Mouse (Mus musculus): Measurements from ENCODE around the gene Ubap1l. TPM values are rescaled to one million over a fixed set of nuclear protein-coding genes. Genes with fewer than 3 reads are reported as not detected.
"Not testable (repeated sequence)": the region's sequence is repeated elsewhere in the genome, so short reads cannot be mapped to it uniquely, and the experiment has no call there.

Gene Ubap1l
- 1 to 10 TPM; 2.5 to 4.7 TPM for total RNA-seq (2021)

GRCm38 (mm10) chr9:65360641-65361448 lies at the start of gene Ubap1l:
Ubap1l (plus strand) TSS chr9:65361041.
- intact Hi-C loops (cut with DNase I) = no loop called here
- DNase-seq (ENCODE audit: extremely low spot score in 1 of 2, low spot score in 2 of 2) = no peak

- no peak for DNase-seq (ENCODE audit: extremely low spot score in 1 of 2, low spot score in 2 of 2)
- intact Hi-C loops (cut with DNase I) = loop anchor here (10.0 kb wide), 1 partner anchor 338 kb away; no protein-coding TSS in a partner anchor
Observed at GRCm38 (mm10) chr9:65312669-65313357, 48.0 kb upstream of the Ubap1l start.

GRCm38 (mm10) chr9:65313846-65314245 lies 47.0 kb upstream of the Ubap1l start:
- no peak for DNase-seq (ENCODE audit: extremely low spot score in 1 of 2, low spot score in 2 of 2)
- intact Hi-C loops (cut with DNase I) = loop anchor here (10.0 kb wide), 1 partner anchor 339 kb away; no protein-coding TSS in a partner anchor

- intact Hi-C loops (cut with DNase I) = loop anchor here (10.0 kb wide), 1 partner anchor 258 kb away; no protein-coding TSS in a partner anchor
Observed at GRCm38 (mm10) chr9:65322255-65322900, 38.5 kb upstream of the Ubap1l start.

GRCm38 (mm10) chr9:65325971-65326370 lies 34.9 kb upstream of the Ubap1l start:
- no peak for DNase-seq (ENCODE audit: extremely low spot score in 1 of 2, low spot score in 2 of 2)
- intact Hi-C loops (cut with DNase I) = loop anchor here (10.0 kb wide), 1 partner anchor 261 kb away; no protein-coding TSS in a partner anchor

More at GRCm38 (mm10) chr9:65322255-65322900, 38.5 kb upstream of the Ubap1l start:
- peak in 1 of 2 experiments; percentile 25 for DNase-seq (ENCODE audit: extremely low spot score in 1 of 2, low spot score in 2 of 2)

- DNase-seq (ENCODE audit: extremely low spot score in 1 of 2, low spot score in 2 of 2) = no peak
- intact Hi-C loops (cut with DNase I) = loop anchor here (10.0 kb wide), 1 partner anchor 263 kb away; no protein-coding TSS in a partner anchor
Observed at GRCm38 (mm10) chr9:65327371-65327770, 33.5 kb upstream of the Ubap1l start.

- DNase-seq (ENCODE audit: extremely low spot score in 1 of 2, low spot score in 2 of 2) = no peak
- intact Hi-C loops (cut with DNase I) = no loop called here
Observed at GRCm38 (mm10) chr9:65333958-65334357, 26.9 kb upstream of the Ubap1l start.

GRCm38 (mm10) chr9:65339146-65339545 lies 21.7 kb upstream of the Ubap1l start:
- DNase-seq (ENCODE audit: extremely low spot score in 1 of 2, low spot score in 2 of 2) = no peak
- intact Hi-C loops (cut with DNase I) = no loop called here

GRCm38 (mm10) chr9:65340414-65340813 lies 20.4 kb upstream of the Ubap1l start:
- intact Hi-C loops (cut with DNase I) = no loop called here
- DNase-seq (ENCODE audit: extremely low spot score in 1 of 2, low spot score in 2 of 2) = no peak

GRCm38 (mm10) chr9:65345439-65345838 lies 15.4 kb upstream of the Ubap1l start:
- DNase-seq (ENCODE audit: extremely low spot score in 1 of 2, low spot score in 2 of 2) = peak in 1 of 2 experiments; percentile 14

GRCm38 (mm10) chr9:65345854-65346475 lies 14.9 kb upstream of the Ubap1l start, which contains the start of gene Pdcd7:
Pdcd7 (plus strand) TSS chr9:65346104.
- peak; percentile 96 for DNase-seq (ENCODE audit: extremely low spot score in 1 of 2, low spot score in 2 of 2)
- intact Hi-C loops (cut with DNase I) = no loop called here

More at GRCm38 (mm10) chr9:65345439-65345838, 15.4 kb upstream of the Ubap1l start:
- intact Hi-C loops (cut with DNase I) = not testable (repeated sequence)

- DNase-seq (ENCODE audit: extremely low spot score in 1 of 2, low spot score in 2 of 2) = peak; percentile 6 to 69
- intact Hi-C loops (cut with DNase I) = no loop called here
Observed at GRCm38 (mm10) chr9:65346476-65347111, 14.2 kb upstream of the Ubap1l start.

GRCm38 (mm10) chr9:65347112-65347850 lies 13.6 kb upstream of the Ubap1l start:
- intact Hi-C loops (cut with DNase I) = no loop called here
- no peak for DNase-seq (ENCODE audit: extremely low spot score in 1 of 2, low spot score in 2 of 2)

GRCm38 (mm10) chr9:65353251-65353650 lies 7.6 kb upstream of the Ubap1l start:
- no peak for DNase-seq (ENCODE audit: extremely low spot score in 1 of 2, low spot score in 2 of 2)
- intact Hi-C loops (cut with DNase I) = no loop called here

GRCm38 (mm10) chr9:65356561-65356960 lies 4.3 kb upstream of the Ubap1l start:
- no peak for DNase-seq (ENCODE audit: extremely low spot score in 1 of 2, low spot score in 2 of 2)
- intact Hi-C loops (cut with DNase I) = no loop called here

GRCm38 (mm10) chr9:65356971-65357370 lies 3.9 kb upstream of the Ubap1l start:
- intact Hi-C loops (cut with DNase I) = no loop called here
- DNase-seq (ENCODE audit: extremely low spot score in 1 of 2, low spot score in 2 of 2) = no peak

- intact Hi-C loops (cut with DNase I) = no loop called here
- DNase-seq (ENCODE audit: extremely low spot score in 1 of 2, low spot score in 2 of 2) = no peak
Observed at GRCm38 (mm10) chr9:65358956-65359480, 1.8 kb upstream of the Ubap1l start.
